Mouse (Mus musculus): ENCODE results near the gene Prkd1. TPM values are rescaled to one million over a fixed set of nuclear protein-coding genes. Genes with fewer than 3 reads are reported as not detected.

Prkd1 gene
- total RNA-seq, 2 experiments from 2014 or later, result not detected

GRCm38 (mm10) chr12:50560536-50560935 is 88.4 kb downstream of the Prkd1 start:
- no peak for ATAC-seq (replicated peaks; ENCODE audit: poor library complexity, severe bottlenecking)

- ATAC-seq (replicated peaks; ENCODE audit: poor library complexity, severe bottlenecking), result no peak
Measured at GRCm38 (mm10) chr12:50558231-50558630, 90.7 kb downstream of the Prkd1 start.

GRCm38 (mm10) chr12:50554214-50554613 is 94.7 kb downstream of the Prkd1 start:
- ATAC-seq (replicated peaks; ENCODE audit: poor library complexity, severe bottlenecking), result no peak

- no peak for ATAC-seq (replicated peaks; ENCODE audit: poor library complexity, severe bottlenecking)
Measured at GRCm38 (mm10) chr12:50549860-50550555, 98.9 kb downstream of the Prkd1 start.

GRCm38 (mm10) chr12:50546394-50546793 is 102.5 kb downstream of the Prkd1 start:
- no peak for ATAC-seq (replicated peaks; ENCODE audit: poor library complexity, severe bottlenecking)

- no peak for ATAC-seq (replicated peaks; ENCODE audit: poor library complexity, severe bottlenecking)
Measured at GRCm38 (mm10) chr12:50545610-50545919, 103.3 kb downstream of the Prkd1 start.

- ATAC-seq (replicated peaks; ENCODE audit: poor library complexity, severe bottlenecking), result no peak
Measured at GRCm38 (mm10) chr12:50544855-50545609, 103.9 kb downstream of the Prkd1 start.

- ATAC-seq (replicated peaks; ENCODE audit: poor library complexity, severe bottlenecking), result no peak
Measured at GRCm38 (mm10) chr12:50540793-50541192, 108.1 kb downstream of the Prkd1 start.

- no peak for ATAC-seq (replicated peaks; ENCODE audit: poor library complexity, severe bottlenecking)
Measured at GRCm38 (mm10) chr12:50538296-50538965, 110.5 kb downstream of the Prkd1 start.

- no peak for ATAC-seq (replicated peaks; ENCODE audit: poor library complexity, severe bottlenecking)
Measured at GRCm38 (mm10) chr12:50537761-50538160, 111.1 kb downstream of the Prkd1 start.

GRCm38 (mm10) chr12:50537006-50537405 is 111.9 kb downstream of the Prkd1 start:
- no peak for ATAC-seq (replicated peaks; ENCODE audit: poor library complexity, severe bottlenecking)

- ATAC-seq (replicated peaks; ENCODE audit: poor library complexity, severe bottlenecking), result no peak
Measured at GRCm38 (mm10) chr12:50528633-50529032, 120.3 kb downstream of the Prkd1 start.

- ATAC-seq (replicated peaks; ENCODE audit: poor library complexity, severe bottlenecking), result no peak
Measured at GRCm38 (mm10) chr12:50524061-50524460, 124.8 kb downstream of the Prkd1 start.

- ATAC-seq (replicated peaks; ENCODE audit: poor library complexity, severe bottlenecking), result no peak
Measured at GRCm38 (mm10) chr12:50514526-50514925, 134.4 kb downstream of the Prkd1 start.

GRCm38 (mm10) chr12:50511486-50512225 is 137.2 kb downstream of the Prkd1 start:
- ATAC-seq (replicated peaks; ENCODE audit: poor library complexity, severe bottlenecking), result no peak

GRCm38 (mm10) chr12:50508762-50509161 is 140.1 kb downstream of the Prkd1 start:
- ATAC-seq (replicated peaks; ENCODE audit: poor library complexity, severe bottlenecking), result no peak

- ATAC-seq (replicated peaks; ENCODE audit: poor library complexity, severe bottlenecking), result no peak
Measured at GRCm38 (mm10) chr12:50499796-50500504, 148.9 kb downstream of the Prkd1 start.

GRCm38 (mm10) chr12:50496006-50496405 is 152.9 kb downstream of the Prkd1 start:
- no peak for ATAC-seq (replicated peaks; ENCODE audit: poor library complexity, severe bottlenecking)

- ATAC-seq (replicated peaks; ENCODE audit: poor library complexity, severe bottlenecking), result no peak
Measured at GRCm38 (mm10) chr12:50479784-50480183, 169.1 kb downstream of the Prkd1 start.

- no peak for ATAC-seq (replicated peaks; ENCODE audit: poor library complexity, severe bottlenecking)
Measured at GRCm38 (mm10) chr12:50457151-50457550, 191.7 kb downstream of the Prkd1 start.
